Mouse (Mus musculus) testis, adult 2 months (tissue): Measurements from ENCODE around the gene Slc30a10.

Experiments
- CTCF ChIP-seq: fragments of 200-500 bp; IDR thresholded peaks from 2 replicates; pipeline ENCODE4 v1.5.1; 2012; ENCODE audit warnings: low read depth, mild to moderate bottlenecking, inconsistent platforms, low read length, moderate library complexity; ENCODE audit not compliant: control insufficient read depth, insufficient read depth, insufficient replicate concordance
- POLR2A ChIP-seq: fragments of 200-500 bp; IDR thresholded peaks from 2 replicates; pipeline ENCODE4 v1.6.1; 2012; ENCODE audit warnings: low read depth, mild to moderate bottlenecking, inconsistent platforms, low read length, moderate library complexity; ENCODE audit not compliant: control insufficient read depth

- TF ChIP-seq CTCF (no peak), POLR2A (no peak)
Observed at GRCm38 (mm10) chr1:185452461-185452860, 2.2 kb upstream of the Slc30a10 start.
